Mouse (Mus musculus) heart, embryonic 13.5 days (tissue): Measurements from ENCODE around the gene Parp9. TPM values are rescaled to one million over a fixed set of nuclear protein-coding genes. Genes with fewer than 3 reads are reported as not detected.
"Not testable (repeated sequence)": the region's sequence is repeated elsewhere in the genome, so short reads cannot be mapped to it uniquely, and the experiment has no call there.

ENCODE experiments used
- ATAC-seq: fragments of 200-750 bp; cut with Nextera tagmentation; 2 replicates; pipeline ENCODE4 v1.8.0; 2017; ENCODE audit warnings: moderate TSS enrichment; ENCODE audit not compliant: insufficient number of reproducible peaks, low FRiP score, low TSS enrichment; ENCODE audit errors: extremely low read depth
- H3K27ac ChIP-seq: fragments of 300-500 bp; sonication (generic); replicated peaks from 2 replicates; pipeline ENCODE4 v1.5.1; 2015; ENCODE audit warnings: moderate library complexity, mild to moderate bottlenecking, inconsistent platforms
- H3K27me3 ChIP-seq: fragments of 300-500 bp; sonication (generic); replicated peaks from 2 replicates; pipeline ENCODE4 v1.6.1; 2015; ENCODE audit warnings: mild to moderate bottlenecking, inconsistent platforms
- H3K36me3 ChIP-seq: fragments of 300-500 bp; sonication (generic); 2 replicates; pipeline ENCODE4 v1.6.1; 2015; ENCODE audit warnings: mild to moderate bottlenecking, inconsistent platforms
- H3K4me1 ChIP-seq: fragments of 300-500 bp; sonication (generic); 2 replicates; pipeline ENCODE4 v1.6.1; 2015; ENCODE audit warnings: inconsistent platforms
- H3K4me2 ChIP-seq: fragments of 300-500 bp; sonication (generic); 2 replicates; pipeline ENCODE4 v1.6.1; 2015; ENCODE audit warnings: inconsistent platforms, mild to moderate bottlenecking, moderate library complexity
- H3K4me3 ChIP-seq: fragments of 300-500 bp; sonication (generic); 2 replicates; pipeline ENCODE4 v1.5.1; 2015; ENCODE audit warnings: moderate library complexity, mild to moderate bottlenecking, inconsistent platforms
- H3K9ac ChIP-seq: fragments of 300-500 bp; sonication (generic); 2 replicates; pipeline ENCODE4 v1.6.1; 2015; ENCODE audit warnings: inconsistent platforms, mild to moderate bottlenecking, moderate library complexity
- H3K9me3 ChIP-seq: fragments of 300-500 bp; sonication (generic); 2 replicates; pipeline ENCODE4 v1.6.1; 2016; ENCODE audit warnings: inconsistent platforms
- WGBS: fragments of 180-500 bp; shearing (Covaris S2); methylation state at CpG from one replicate; pipeline ENCODE4 v1.1.7; 2015; ENCODE audit warnings: mixed read lengths; 5-methylcytosine and 5-hydroxymethylcytosine counted together
- polyA plus RNA-seq: library from polyadenylated mRNA; unstranded; fragments of >200 nt; fragmentation: Nextera tagmentation; extraction: Ambion mirVana; gene quantifications from 2 replicates; pipeline ENCODE4 v1.2.1, GENCODE M21; 2015

The Parp9 gene
- 6.7 and 6.9 TPM in 2 replicates for polyA plus RNA-seq

DNA sequence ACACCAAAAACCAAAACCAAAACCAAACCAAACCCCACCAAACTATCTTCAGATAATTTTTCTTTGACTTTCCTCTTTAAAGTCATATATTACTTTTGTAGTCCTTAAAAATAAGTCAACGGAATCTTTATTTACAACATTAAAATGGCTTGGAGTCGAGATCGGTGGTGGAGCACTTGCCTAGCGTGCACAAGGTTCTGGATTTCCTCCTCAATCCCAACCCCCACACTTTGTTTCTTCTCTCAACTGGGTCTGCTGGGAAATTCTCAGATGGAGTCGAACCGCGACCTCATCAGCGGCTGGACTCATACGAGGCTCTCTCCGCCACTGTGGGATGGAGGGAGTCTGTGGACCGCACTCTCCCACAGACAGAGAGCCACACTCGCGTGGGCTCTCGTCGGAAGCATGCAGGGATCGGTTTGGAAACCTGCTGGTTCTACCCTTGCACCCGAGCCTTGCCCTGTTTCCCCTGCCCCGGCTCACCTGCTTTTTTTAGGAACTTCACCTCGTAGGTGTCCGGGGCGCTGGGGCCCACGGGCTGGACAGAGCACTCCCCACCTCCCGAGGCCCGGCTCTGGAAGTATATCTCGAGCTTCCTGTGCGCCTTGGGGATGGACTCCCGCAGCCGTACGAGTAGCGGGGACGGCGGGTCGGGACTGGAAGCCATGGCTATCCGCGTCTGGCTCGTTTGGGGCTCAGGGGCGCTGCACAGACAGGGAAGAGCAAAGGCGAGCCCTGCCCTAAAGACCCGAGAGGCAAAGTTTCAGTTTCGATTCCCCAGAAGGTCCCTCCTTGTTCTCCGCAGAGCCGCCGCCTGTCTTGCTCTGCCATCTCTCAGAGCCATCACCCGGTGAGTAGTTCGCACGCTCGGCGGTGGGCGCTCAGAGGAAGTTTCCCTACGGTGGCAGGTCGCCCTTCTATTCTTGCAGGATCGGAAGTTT, at the start of gene Parp9, which contains the start of gene Dtx3l:
Parp9 (plus strand) TSS at position 260 of the 941 bp plus-strand sequence.
Dtx3l (minus strand) TSS at position 941 of the 941 bp plus-strand sequence.
- Histone ChIP-seq H3K4me1 (peaks cover 16% of the 10 kb centered on the region), H3K27ac (peak within 1 kb of the TSS; percentile 63), H3K4me3 (peak within 1 kb of the TSS; percentile 79), H3K27me3 (no peaks in the 10 kb centered on the region; the same call in 1 of the 2 replicates), H3K4me2 (peak within 1 kb of the TSS; percentile 89), H3K36me3 (peaks cover 23% of the 10 kb centered on the region), H3K9ac (peak within 1 kb of the TSS; percentile 87), H3K9me3 (no peaks in the 10 kb centered on the region)
- no peak for ATAC-seq
- WGBS: 1% methylated on average over 52 of the region's 52 CpGs

DNA sequence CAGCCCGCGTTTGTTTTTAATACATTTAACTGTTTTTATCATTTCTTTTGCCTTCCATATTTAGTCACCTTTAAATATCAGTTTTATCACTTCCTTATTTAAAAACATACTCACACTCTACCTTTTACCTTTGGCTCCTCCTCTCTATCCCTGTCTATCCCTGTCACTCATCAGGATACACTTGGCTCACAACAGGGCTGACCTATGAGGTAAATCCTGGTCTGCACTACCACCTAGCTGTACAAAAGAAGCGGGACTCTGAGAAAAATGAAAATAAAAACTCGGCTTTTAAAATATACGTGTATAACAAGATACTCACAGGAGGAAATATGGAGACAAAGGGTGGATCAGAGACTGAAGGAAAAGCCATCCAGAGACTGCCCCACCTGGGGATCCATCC, 49.4 kb upstream of the Parp9 start:
- ATAC-seq: no peak
- 83% methylated on average over 5 of the region's 5 CpGs for WGBS
- no peaks in the 10 kb centered on the region for H3K36me3 ChIP-seq

DNA sequence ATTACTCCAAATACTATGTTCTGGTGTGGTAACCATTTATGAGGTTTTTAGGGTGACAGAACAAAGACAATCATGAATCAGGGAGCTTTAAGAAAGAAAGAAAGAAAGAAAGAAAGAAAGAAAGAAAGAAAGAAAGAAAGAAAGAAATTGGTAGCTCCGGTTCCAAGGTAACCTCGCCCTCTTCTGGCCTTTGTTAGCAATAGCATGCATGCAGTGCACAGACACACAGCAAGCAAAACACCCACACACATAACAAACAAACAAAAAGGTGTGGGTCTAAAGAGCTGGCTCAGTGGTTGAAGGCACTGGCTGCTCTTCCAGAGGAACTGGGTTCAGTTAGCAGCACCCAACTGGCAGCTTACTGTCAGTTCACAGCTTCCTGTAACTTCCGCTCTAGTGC, 47.6 kb upstream of the Parp9 start:
- no peaks in the 10 kb centered on the region for H3K36me3 ChIP-seq
- no peak overlapping the region for H3K27ac ChIP-seq
- H3K4me1 ChIP-seq: no peaks in the 10 kb centered on the region
- no peaks in the 10 kb centered on the region for H3K9me3 ChIP-seq
- no peak overlapping the region for H3K4me2 ChIP-seq
- ATAC-seq: no peak
- H3K27me3 ChIP-seq: no peaks in the 10 kb centered on the region
- no peak overlapping the region for H3K9ac ChIP-seq
- WGBS: 68% methylated on average over 3 of the region's 3 CpGs
- no peak overlapping the region for H3K4me3 ChIP-seq

More for the DNA sequence above, 49.4 kb upstream of the Parp9 start:
- Histone ChIP-seq H3K4me2 (no peak overlapping the region), H3K9me3 (no peaks in the 10 kb centered on the region), H3K27ac (no peak overlapping the region), H3K4me1 (no peaks in the 10 kb centered on the region), H3K4me3 (no peak overlapping the region), H3K27me3 (no peaks in the 10 kb centered on the region), H3K9ac (no peak overlapping the region)

DNA sequence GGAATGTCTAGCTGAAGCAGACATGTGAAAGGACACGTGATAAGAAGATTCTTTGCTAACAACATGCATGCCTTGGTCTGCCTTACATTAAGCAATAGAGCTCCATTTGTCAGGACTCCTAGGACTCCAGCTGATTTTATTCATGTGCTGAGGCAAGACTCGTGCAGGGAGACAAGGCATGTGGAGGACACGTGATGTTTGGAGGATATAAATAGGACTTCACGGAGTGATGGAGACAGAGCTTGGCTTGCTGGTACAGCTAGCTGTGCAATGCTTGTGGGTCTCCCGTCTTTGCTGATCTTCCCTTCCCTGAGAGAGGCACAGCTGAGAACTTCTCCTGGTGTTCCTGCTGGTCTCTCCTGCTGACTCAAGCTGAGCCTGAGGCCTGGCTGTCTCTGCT, 46.7 kb upstream of the Parp9 start:
- H3K4me3 ChIP-seq, H3K4me1 ChIP-seq, H3K36me3 ChIP-seq, H3K27ac ChIP-seq, H3K27me3 ChIP-seq, H3K9me3 ChIP-seq, H3K4me2 ChIP-seq, ATAC-seq, H3K9ac ChIP-seq: not testable (repeated sequence)
- WGBS: 46% methylated on average over 5 of the region's 5 CpGs

DNA sequence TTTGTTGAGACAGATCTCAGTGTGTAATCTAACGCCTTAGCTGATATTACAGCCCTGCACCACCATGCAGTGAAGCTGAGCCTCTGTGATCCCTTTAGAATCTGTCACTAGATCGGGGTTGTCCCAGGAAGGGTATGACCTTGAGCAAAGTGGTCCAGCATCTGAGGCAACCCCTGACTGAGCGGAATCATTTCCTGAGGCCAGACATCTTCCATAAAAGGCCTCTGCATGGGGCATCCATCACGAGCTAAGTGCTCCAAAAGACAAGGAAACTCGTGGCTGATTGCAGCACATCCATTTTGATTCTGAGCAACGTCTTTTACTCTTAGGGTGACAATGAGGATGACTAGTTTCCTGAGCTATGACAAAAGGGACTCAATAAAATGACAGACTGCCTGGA, 43.3 kb upstream of the Parp9 start:
- Histone ChIP-seq H3K36me3 (no peaks in the 10 kb centered on the region), H3K27ac (no peak overlapping the region), H3K4me2 (no peak overlapping the region), H3K9ac (no peak overlapping the region), H3K4me3 (no peak overlapping the region), H3K4me1 (no peaks in the 10 kb centered on the region), H3K27me3 (no peaks in the 10 kb centered on the region), H3K9me3 (peaks cover 4% of the 10 kb centered on the region; the same call in 1 of the 2 replicates)
- no peak for ATAC-seq
- WGBS: 54% methylated on average over 6 of the region's 6 CpGs

DNA sequence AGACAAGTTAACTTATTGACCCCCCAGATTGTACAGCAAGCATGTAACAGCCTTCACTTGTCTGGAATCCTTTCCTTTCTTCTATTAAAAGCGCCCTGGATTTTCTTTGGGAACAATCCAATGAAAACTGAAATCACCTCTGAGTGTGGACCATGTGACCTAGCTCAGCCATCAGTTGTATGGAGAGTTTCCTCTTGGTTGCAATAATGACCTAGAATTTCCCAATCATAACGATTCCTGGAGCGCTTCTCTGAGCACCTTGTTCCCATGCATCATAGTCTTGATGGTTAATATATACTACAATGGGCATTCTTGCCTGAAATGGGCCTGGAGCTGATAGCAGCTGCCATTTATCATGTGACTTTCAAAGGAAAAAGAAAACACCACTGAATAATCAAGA, 37.7 kb upstream of the Parp9 start:
- Histone ChIP-seq H3K36me3 (no peaks in the 10 kb centered on the region), H3K4me3 (no peak overlapping the region)
- ATAC-seq: no peak

DNA sequence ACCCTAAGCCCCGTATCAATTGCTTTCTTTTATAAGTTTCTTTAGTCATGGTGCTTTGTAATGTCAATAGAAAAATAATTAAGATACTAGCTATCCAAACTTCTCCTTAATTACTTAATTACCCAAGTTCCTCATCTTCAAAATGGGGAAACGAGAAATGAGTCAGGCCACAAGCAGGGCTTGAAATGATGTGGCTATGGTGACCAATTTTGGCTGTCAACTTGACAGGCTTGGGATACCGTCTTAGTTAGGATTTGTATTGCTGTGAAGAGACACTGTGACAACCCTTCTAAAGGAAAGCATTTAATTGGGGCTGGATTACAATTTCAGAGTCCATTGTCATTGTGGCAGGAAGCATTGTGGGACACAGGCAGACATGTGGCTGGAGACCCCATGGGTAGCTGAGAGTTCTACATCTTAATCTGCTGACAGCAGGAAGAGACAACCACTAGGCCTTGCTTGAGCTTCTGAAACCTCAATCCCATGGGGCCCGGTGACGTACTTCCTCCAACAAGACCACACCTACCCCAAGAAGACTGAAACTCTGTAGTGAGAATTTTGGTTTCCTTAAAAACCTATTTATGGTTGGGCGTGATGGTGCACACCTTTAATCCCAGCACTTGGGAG, 35.1 kb upstream of the Parp9 start:
- no peaks in the 10 kb centered on the region for H3K27me3 ChIP-seq
- no peak overlapping the region for H3K4me3 ChIP-seq
- no peaks in the 10 kb centered on the region for H3K9me3 ChIP-seq
- 81% methylated on average over 6 of the region's 6 CpGs for whole genome bisulfite sequencing
- H3K4me2 ChIP-seq: no peak overlapping the region
- H3K4me1 ChIP-seq: peaks cover 7% of the 10 kb centered on the region; the same call in 1 of the 2 replicates
- no peak overlapping the region for H3K9ac ChIP-seq
- no peaks in the 10 kb centered on the region for H3K36me3 ChIP-seq
- H3K27ac ChIP-seq: no peak overlapping the region
- ATAC-seq: no peak

More for the DNA sequence above, 37.7 kb upstream of the Parp9 start:
- Histone ChIP-seq H3K9ac (no peak overlapping the region), H3K27me3 (no peaks in the 10 kb centered on the region), H3K27ac (no peak overlapping the region), H3K4me2 (no peak overlapping the region), H3K4me1 (no peaks in the 10 kb centered on the region), H3K9me3 (peaks cover 4% of the 10 kb centered on the region; the same call in 1 of the 2 replicates)
- 71% methylated on average over 3 of the region's 3 CpGs for WGBS

DNA sequence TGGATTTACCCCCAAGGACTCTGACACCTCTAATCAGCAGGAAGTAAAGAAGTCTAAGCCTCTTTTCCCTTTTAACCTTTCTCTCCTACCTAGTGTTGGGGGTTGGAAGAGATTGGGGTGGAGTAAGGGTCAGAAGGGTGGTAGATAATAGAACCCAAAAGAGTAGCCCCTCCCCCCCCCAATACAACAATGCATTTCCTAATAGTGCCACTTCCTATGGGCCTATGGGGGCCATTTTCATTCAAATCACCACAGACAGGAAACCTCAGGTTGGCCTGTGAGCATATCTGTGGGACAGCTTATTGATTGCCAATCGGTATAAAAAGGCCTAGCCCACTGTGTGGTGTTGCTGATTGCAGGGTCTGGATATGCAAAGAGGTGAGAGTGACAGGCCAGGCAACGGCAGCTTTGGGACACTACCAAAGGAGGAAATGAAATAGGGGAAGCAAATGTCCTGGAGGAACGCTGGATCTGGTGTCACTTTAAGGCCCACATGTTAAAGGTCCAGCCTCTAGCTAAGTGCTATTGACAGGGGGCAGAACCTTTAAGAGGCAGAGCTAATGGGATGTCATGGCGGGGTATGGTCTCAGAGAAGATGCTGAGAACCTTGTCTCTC, 34.0 kb upstream of the Parp9 start:
- 59% methylated on average over 4 of the region's 4 CpGs for WGBS
- no peaks in the 10 kb centered on the region for H3K9me3 ChIP-seq
- no peaks in the 10 kb centered on the region for H3K36me3 ChIP-seq
- no peak overlapping the region for H3K9ac ChIP-seq
- ATAC-seq: no peak
- peaks cover 7% of the 10 kb centered on the region; the same call in 1 of the 2 replicates for H3K4me1 ChIP-seq
- H3K4me2 ChIP-seq: no peak overlapping the region
- no peak overlapping the region for H3K4me3 ChIP-seq
- no peaks in the 10 kb centered on the region for H3K27me3 ChIP-seq
- no peak overlapping the region for H3K27ac ChIP-seq

DNA sequence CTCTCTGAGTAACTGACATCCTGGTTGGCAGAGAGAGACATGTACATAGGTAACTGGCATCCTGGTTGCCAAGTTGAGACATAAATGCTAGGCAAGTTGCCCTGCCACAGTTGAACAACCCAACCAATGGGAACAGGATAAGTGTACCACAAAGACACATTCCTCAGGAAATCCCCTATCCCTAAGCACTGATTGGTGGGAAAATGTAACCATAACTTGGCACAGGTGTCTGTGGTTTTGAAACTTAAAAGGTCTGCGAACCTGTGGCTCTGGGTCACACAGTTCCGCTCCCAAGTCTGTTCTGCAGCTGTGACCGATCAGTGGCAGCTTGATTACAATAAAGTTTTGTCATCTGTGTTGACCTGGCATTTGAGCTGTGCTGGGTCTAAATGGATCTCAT, 32.9 kb upstream of the Parp9 start:
- H3K27me3 ChIP-seq: no peaks in the 10 kb centered on the region
- WGBS: 90% methylated on average over 3 of the region's 3 CpGs
- H3K4me1 ChIP-seq: peaks cover 7% of the 10 kb centered on the region; the same call in 1 of the 2 replicates
- H3K4me2 ChIP-seq: no peak overlapping the region
- no peak overlapping the region for H3K4me3 ChIP-seq
- no peak overlapping the region for H3K27ac ChIP-seq
- ATAC-seq: no peak
- no peaks in the 10 kb centered on the region for H3K36me3 ChIP-seq
- H3K9ac ChIP-seq: no peak overlapping the region
- 0 out of 2 replicates have a peak, but pooled peaks cover 4% of the 10 kb centered on the region for H3K9me3 ChIP-seq

DNA sequence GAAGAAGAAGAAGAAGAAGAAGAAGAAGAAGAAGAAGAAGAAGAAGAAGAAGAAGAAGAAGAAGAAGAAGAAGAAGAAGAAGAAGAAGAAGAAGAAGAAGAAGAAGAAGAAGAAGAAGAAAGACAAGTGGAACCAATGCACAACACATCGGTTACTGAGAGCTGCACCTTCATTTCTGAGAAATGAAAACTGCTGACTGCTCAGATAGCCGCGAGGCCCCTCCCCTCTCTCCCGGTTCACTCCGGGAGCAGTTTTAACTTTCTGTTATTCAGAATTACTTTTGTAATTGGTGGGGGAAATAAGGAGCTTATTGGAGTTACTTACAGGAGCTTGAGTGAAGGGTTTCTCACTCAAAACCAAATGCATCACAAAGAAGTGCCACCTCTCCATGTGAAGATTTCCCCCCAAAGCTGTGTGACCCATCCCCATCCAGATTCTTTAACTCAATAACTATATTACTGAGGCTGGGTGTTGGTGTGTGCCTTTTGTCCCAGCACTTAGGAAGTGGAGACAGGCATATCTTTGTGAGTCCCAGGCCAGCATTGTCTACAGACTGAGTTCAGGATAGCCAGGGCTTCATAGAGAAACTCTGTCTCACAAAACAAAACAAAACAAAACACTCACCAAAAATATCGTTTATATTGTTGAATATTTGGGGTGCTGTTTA, 32.3 kb upstream of the Parp9 start:
- ATAC-seq: no peak
- Histone ChIP-seq H3K4me2 (no peak overlapping the region), H3K27me3 (no peaks in the 10 kb centered on the region), H3K9me3 (0 out of 2 replicates have a peak, but pooled peaks cover 4% of the 10 kb centered on the region), H3K4me1 (peaks cover 7% of the 10 kb centered on the region; the same call in 1 of the 2 replicates), H3K27ac (no peak overlapping the region), H3K36me3 (no peaks in the 10 kb centered on the region), H3K4me3 (no peak overlapping the region), H3K9ac (no peak overlapping the region)
- WGBS: 58% methylated on average over 6 of the region's 6 CpGs
